Mouse (Mus musculus): ENCODE data around the gene Lrrc28. TPM values are rescaled to one million over a fixed set of nuclear protein-coding genes. Genes with fewer than 3 reads are reported as not detected.

Gene Lrrc28
- 1.7 and 1.8 TPM in 2 replicates for polyA plus RNA-seq (2012)

GRCm38 (mm10) chr7:67644833-67645680 is at the start of gene Lrrc28:
TSS of gene Lrrc28 (minus strand) at chr7:67645268.
- Histone ChIP-seq H3K36me3 (ENCODE audit: control insufficient read depth) (peaks cover 5% of the 10 kb centered on the region), H3K4me1 (ENCODE audit: control insufficient read depth) (peaks cover 23% of the 10 kb centered on the region), H3K9me3 (ENCODE audit: control insufficient read depth, low read length) (no peaks in the 10 kb centered on the region), H3K27me3 (ENCODE audit: control insufficient read depth) (no peaks in the 10 kb centered on the region), H3K4me3 (replicated peaks) (peak within 1 kb of the TSS; percentile 68)
- no peak for TF ChIP-seq TAL1 (IDR thresholded peaks at IDR 0.05; ENCODE audit: low read length)
- TF ChIP-seq GATA1 (IDR thresholded peaks at IDR 0.05; ENCODE audit: low read length): no peak

- Histone ChIP-seq H3K27me3 (ENCODE audit: control insufficient read depth) (no peaks in the 10 kb centered on the region), H3K36me3 (ENCODE audit: control insufficient read depth) (no peaks in the 10 kb centered on the region; the same call in 1 of the 2 replicates), H3K9me3 (ENCODE audit: control insufficient read depth, low read length) (no peaks in the 10 kb centered on the region), H3K4me3 (replicated peaks) (no peak overlapping the region), H3K4me1 (ENCODE audit: control insufficient read depth) (no peaks in the 10 kb centered on the region)
- TF ChIP-seq TAL1 (IDR thresholded peaks at IDR 0.05; ENCODE audit: low read length) (no peak), GATA1 (IDR thresholded peaks at IDR 0.05; ENCODE audit: low read length) (no peak)
These were observed 47.9 kb upstream of the Lrrc28 start for GRCm38 (mm10) chr7:67692791-67693538.

DNA sequence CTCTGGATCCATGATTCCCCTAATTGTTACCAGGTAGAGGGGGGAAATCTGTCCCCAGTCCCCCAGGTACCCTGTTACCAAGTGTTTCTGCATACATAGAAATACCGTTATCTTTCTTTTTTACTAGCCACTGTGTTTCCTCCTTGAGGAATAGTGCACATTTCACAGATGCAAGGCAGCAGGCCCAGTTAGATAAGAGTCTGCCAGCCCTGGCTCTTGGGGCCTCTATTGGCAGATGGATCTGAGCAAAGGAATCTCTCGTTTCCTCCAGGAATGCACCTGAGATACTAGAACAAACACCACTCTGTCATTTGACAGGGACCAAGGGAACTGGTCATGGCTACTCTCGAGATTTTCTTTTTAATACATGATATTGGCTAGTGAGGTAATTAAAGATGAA is 47.1 kb upstream of the Lrrc28 start:
- H3K4me3 ChIP-seq (replicated peaks): no peak overlapping the region
- no peaks in the 10 kb centered on the region for H3K9me3 ChIP-seq (ENCODE audit: control insufficient read depth, low read length)
- TF ChIP-seq GATA1 (IDR thresholded peaks at IDR 0.05; ENCODE audit: low read length) (no peak), TAL1 (IDR thresholded peaks at IDR 0.05; ENCODE audit: low read length) (no peak)
- H3K27me3 ChIP-seq (ENCODE audit: control insufficient read depth): no peaks in the 10 kb centered on the region
- H3K4me1 ChIP-seq (ENCODE audit: control insufficient read depth): no peaks in the 10 kb centered on the region
- no peaks in the 10 kb centered on the region; the same call in 1 of the 2 replicates for H3K36me3 ChIP-seq (ENCODE audit: control insufficient read depth)

DNA sequence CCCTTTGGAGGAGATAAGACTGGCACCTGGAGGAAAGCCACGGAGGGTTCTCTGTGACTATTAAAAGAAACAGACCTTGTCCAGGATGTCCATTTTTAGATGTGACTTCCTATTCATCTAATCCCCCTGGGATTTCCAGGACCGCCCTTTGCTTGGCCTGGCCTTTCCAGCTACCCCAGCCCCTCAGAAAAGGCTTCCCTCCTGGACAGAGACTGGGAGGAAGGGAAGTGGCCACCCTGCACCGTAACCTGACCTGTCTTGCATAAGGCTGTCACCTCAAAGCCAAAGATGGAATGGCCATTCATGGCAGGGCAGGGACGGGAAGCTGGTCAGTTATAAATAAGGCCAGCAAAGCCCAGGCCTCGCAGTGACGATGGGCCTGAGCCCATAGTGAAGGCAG is 46.0 kb upstream of the Lrrc28 start:
- TF ChIP-seq GATA1 (IDR thresholded peaks at IDR 0.05; ENCODE audit: low read length): no peak
- TF ChIP-seq TAL1 (IDR thresholded peaks at IDR 0.05; ENCODE audit: low read length): no peak
- no peaks in the 10 kb centered on the region for H3K27me3 ChIP-seq (ENCODE audit: control insufficient read depth)
- H3K36me3 ChIP-seq (ENCODE audit: control insufficient read depth): no peaks in the 10 kb centered on the region
- no peaks in the 10 kb centered on the region for H3K4me1 ChIP-seq (ENCODE audit: control insufficient read depth)
- H3K4me3 ChIP-seq (replicated peaks): no peak overlapping the region
- no peaks in the 10 kb centered on the region for H3K9me3 ChIP-seq (ENCODE audit: control insufficient read depth, low read length)

- no peaks in the 10 kb centered on the region for H3K4me1 ChIP-seq (ENCODE audit: control insufficient read depth)
- H3K4me3 ChIP-seq (replicated peaks): no peak overlapping the region
- no peaks in the 10 kb centered on the region for H3K27me3 ChIP-seq (ENCODE audit: control insufficient read depth)
- H3K9me3 ChIP-seq (ENCODE audit: control insufficient read depth, low read length): no peaks in the 10 kb centered on the region
- H3K36me3 ChIP-seq (ENCODE audit: control insufficient read depth): no peaks in the 10 kb centered on the region; the same call in 1 of the 2 replicates
- TF ChIP-seq GATA1 (IDR thresholded peaks at IDR 0.05; ENCODE audit: low read length): no peak
- no peak for TF ChIP-seq TAL1 (IDR thresholded peaks at IDR 0.05; ENCODE audit: low read length)
These were observed 44.7 kb upstream of the Lrrc28 start for GRCm38 (mm10) chr7:67689793-67690192.

DNA sequence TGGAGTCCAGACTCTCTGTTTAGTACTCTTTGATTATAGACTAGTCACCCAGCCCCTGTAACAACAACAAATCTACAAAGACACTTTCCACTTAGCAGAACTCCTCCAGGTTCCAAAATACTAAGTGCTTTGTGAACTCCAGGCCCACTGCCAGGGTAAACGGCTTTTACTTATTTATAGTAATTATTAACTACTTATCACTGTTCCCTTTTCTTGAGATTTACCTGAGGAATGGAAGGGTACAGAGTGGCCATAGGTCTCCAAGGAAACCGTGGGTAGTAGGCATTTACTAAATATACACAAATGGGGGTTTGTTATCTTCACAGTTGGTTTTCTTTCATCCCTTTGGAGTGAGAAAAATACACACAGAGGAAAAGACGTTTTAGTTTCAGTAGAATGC is 43.2 kb upstream of the Lrrc28 start:
- Histone ChIP-seq H3K4me1 (ENCODE audit: control insufficient read depth) (no peaks in the 10 kb centered on the region), H3K27me3 (ENCODE audit: control insufficient read depth) (no peaks in the 10 kb centered on the region), H3K9me3 (ENCODE audit: control insufficient read depth, low read length) (no peaks in the 10 kb centered on the region), H3K4me3 (replicated peaks) (no peak overlapping the region), H3K36me3 (ENCODE audit: control insufficient read depth) (no peaks in the 10 kb centered on the region; the same call in 1 of the 2 replicates)
- TF ChIP-seq TAL1 (IDR thresholded peaks at IDR 0.05; ENCODE audit: low read length) (no peak), GATA1 (IDR thresholded peaks at IDR 0.05; ENCODE audit: low read length) (no peak)

DNA sequence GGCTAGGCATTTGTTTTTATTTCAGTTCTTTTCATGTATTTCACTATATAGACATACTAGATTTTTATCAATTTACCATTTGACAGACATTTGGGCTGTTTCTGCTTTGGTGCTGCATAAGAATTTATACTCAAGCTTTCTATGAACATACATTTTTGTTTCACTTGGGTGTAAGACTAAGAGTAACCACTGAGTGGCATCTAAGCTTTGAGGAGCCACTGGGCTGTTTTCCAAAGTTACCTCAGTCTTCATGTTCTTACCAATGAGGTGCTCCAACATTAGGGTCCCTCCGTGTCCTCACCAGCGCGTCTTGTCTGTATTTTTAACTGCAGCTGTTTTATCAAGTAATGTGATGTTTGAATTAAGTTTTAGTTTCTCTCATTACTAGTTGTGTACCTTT is 41.5 kb upstream of the Lrrc28 start:
- H3K36me3 ChIP-seq (ENCODE audit: control insufficient read depth): no peaks in the 10 kb centered on the region; the same call in 1 of the 2 replicates
- no peaks in the 10 kb centered on the region for H3K27me3 ChIP-seq (ENCODE audit: control insufficient read depth)
- TF ChIP-seq GATA1 (IDR thresholded peaks at IDR 0.05; ENCODE audit: low read length) (no peak), TAL1 (IDR thresholded peaks at IDR 0.05; ENCODE audit: low read length) (no peak)
- H3K4me1 ChIP-seq (ENCODE audit: control insufficient read depth): no peaks in the 10 kb centered on the region
- H3K9me3 ChIP-seq (ENCODE audit: control insufficient read depth, low read length): no peaks in the 10 kb centered on the region
- no peak overlapping the region for H3K4me3 ChIP-seq (replicated peaks)

DNA sequence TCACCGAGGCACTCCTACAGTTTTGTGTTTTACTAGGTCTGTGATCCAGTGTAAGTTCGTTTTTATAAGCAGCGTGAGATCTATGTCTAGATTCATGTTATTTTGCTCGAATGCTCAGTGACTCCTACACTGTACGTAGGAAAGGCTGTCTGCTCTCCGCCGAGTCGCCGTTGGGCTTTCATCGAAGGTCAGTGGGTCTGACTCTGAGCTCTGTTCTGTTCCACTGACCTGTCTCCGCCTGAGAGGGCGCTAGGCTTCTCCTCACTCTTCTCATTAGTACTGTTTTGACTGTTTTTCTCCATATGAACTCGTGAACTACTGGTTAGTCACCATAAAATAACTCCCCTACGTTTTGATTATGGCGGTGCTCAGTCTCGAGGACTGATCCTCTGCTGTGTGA is 37.9 kb upstream of the Lrrc28 start:
- H3K4me3 ChIP-seq (replicated peaks): no peak overlapping the region
- H3K4me1 ChIP-seq (ENCODE audit: control insufficient read depth): no peaks in the 10 kb centered on the region
- H3K36me3 ChIP-seq (ENCODE audit: control insufficient read depth): no peaks in the 10 kb centered on the region; the same call in 1 of the 2 replicates
- TF ChIP-seq GATA1 (IDR thresholded peaks at IDR 0.05; ENCODE audit: low read length) (no peak), TAL1 (IDR thresholded peaks at IDR 0.05; ENCODE audit: low read length) (no peak)
- H3K9me3 ChIP-seq (ENCODE audit: control insufficient read depth, low read length): no peaks in the 10 kb centered on the region
- no peaks in the 10 kb centered on the region for H3K27me3 ChIP-seq (ENCODE audit: control insufficient read depth)

DNA sequence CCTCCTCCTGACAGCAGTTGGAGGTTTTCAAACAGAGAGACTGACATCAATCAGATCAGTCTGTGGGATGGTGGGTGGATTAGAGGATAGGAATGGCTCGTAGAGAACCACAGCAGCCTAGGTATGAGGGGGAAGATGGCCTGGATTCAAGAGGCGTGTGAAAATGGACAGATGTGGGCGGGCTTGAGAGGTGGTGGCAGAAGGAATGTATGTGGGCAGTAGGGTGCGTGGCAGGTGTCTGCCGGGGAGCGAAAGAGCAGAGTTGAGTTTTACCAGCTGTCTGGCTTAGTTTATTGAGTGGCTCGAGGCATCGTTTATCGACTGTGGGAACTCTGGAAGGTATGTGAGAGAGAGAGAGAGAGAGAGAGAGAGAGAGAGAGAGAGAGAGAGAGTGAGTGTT is 36.0 kb upstream of the Lrrc28 start:
- no peak for TF ChIP-seq GATA1 (IDR thresholded peaks at IDR 0.05; ENCODE audit: low read length)
- TF ChIP-seq TAL1 (IDR thresholded peaks at IDR 0.05; ENCODE audit: low read length): no peak
- Histone ChIP-seq H3K27me3 (ENCODE audit: control insufficient read depth) (no peaks in the 10 kb centered on the region), H3K36me3 (ENCODE audit: control insufficient read depth) (no peaks in the 10 kb centered on the region; the same call in 1 of the 2 replicates), H3K9me3 (ENCODE audit: control insufficient read depth, low read length) (no peaks in the 10 kb centered on the region), H3K4me1 (ENCODE audit: control insufficient read depth) (no peaks in the 10 kb centered on the region), H3K4me3 (replicated peaks) (no peak overlapping the region)

Measured in erythroblast, embryonic 14.5 days (primary cell).